Mouse (Mus musculus) cerebellum, adult 2 months (tissue): ENCODE measurements around the gene Hsd3b7. TPM values are rescaled to one million over a fixed set of nuclear protein-coding genes. Genes with fewer than 3 reads are reported as not detected.

ENCODE experiments used
- DNase-seq, 2 experiments: peaks; one replicate each; pipeline ENCODE4 v3.0.0; 2021
- H3K27ac ChIP-seq: fragments of 200-500 bp; 2 replicates; pipeline ENCODE4 v1.5.1; 2012; ENCODE audit warnings: low read length, control low read depth, inconsistent platforms; ENCODE audit not compliant: insufficient read depth
- H3K27me3 ChIP-seq: fragments of 200-500 bp; 2 replicates; pipeline ENCODE4 v1.6.1; 2012; ENCODE audit warnings: inconsistent platforms, mild to moderate bottlenecking, low read length, moderate library complexity; ENCODE audit not compliant: control insufficient read depth, insufficient read depth
- H3K4me1 ChIP-seq: fragments of 200-500 bp; 2 replicates; pipeline ENCODE4 v1.6.1; 2011; ENCODE audit warnings: low read length; ENCODE audit not compliant: control insufficient read depth, insufficient read depth
- H3K4me3 ChIP-seq: fragments of 200-500 bp; replicated peaks from 2 replicates; pipeline ENCODE3; 2011; ENCODE audit warnings: mild to moderate bottlenecking, low read depth, low read length, control low read depth; ENCODE audit not compliant: insufficient read depth
- CTCF ChIP-seq: fragments of 200-500 bp; IDR thresholded peaks from 2 replicates; pipeline ENCODE4 v1.5.1; 2011; ENCODE audit warnings: low read depth, mild to moderate bottlenecking, control low read depth, low read length, moderate library complexity, borderline replicate concordance; ENCODE audit not compliant: insufficient read depth
- POLR2A ChIP-seq: fragments of 200-500 bp; IDR thresholded peaks from 2 replicates; pipeline ENCODE4 v1.6.1; 2011; ENCODE audit warnings: low read length, control low read depth, borderline replicate concordance; ENCODE audit not compliant: insufficient read depth
- WGBS: fragments of 180-500 bp; shearing (Covaris S2); methylation state at CpG from one replicate; pipeline ENCODE4 v1.1.7; 2018; 5-methylcytosine and 5-hydroxymethylcytosine counted together
- polyA plus RNA-seq: library from polyadenylated mRNA; depleted of rRNA; stranded (reverse); fragments of >200 nt; gene quantifications from 2 replicates; pipeline ENCODE4 v1.2.3, GENCODE M21; 2012; rRNA removed

Hsd3b7 gene
- polyA plus RNA-seq, 1 experiment, result 30.4 TPM

- 2% methylated on average over 46 of the region's 46 CpGs for WGBS
- H3K4me3 ChIP-seq, result peak overlapping the region; percentile 91
- peak overlapping the region; percentile 97 for H3K27ac ChIP-seq
- DNase-seq, result peak; percentile 94 to 95
- no peaks in the 10 kb centered on the region for H3K27me3 ChIP-seq
- peak; percentile 63; the same call in 1 of the 2 replicates for TF ChIP-seq POLR2A
- TF ChIP-seq CTCF, result no peak
- H3K4me1 ChIP-seq, result peaks cover 12% of the 10 kb centered on the region; the same call in 1 of the 2 replicates
Measured at GRCm38 (mm10) chr7:127841340-127842000, 41.1 kb downstream of the Hsd3b7 start.

- peak; percentile 77; the same call in 1 of the 2 replicates for TF ChIP-seq POLR2A
- TF ChIP-seq CTCF, result no peak
- peak overlapping the region; percentile 87 for H3K27ac ChIP-seq
- H3K27me3 ChIP-seq, result no peaks in the 10 kb centered on the region
- peaks cover 6% of the 10 kb centered on the region; the same call in 1 of the 2 replicates for H3K4me1 ChIP-seq
- peak; percentile 87 to 88 for DNase-seq
- H3K4me3 ChIP-seq, result peak overlapping the region; percentile 91
- WGBS, result under 1% methylated on average over 40 of the region's 40 CpGs
Measured at GRCm38 (mm10) chr7:127842001-127842718, 41.8 kb downstream of the Hsd3b7 start.

DNA sequence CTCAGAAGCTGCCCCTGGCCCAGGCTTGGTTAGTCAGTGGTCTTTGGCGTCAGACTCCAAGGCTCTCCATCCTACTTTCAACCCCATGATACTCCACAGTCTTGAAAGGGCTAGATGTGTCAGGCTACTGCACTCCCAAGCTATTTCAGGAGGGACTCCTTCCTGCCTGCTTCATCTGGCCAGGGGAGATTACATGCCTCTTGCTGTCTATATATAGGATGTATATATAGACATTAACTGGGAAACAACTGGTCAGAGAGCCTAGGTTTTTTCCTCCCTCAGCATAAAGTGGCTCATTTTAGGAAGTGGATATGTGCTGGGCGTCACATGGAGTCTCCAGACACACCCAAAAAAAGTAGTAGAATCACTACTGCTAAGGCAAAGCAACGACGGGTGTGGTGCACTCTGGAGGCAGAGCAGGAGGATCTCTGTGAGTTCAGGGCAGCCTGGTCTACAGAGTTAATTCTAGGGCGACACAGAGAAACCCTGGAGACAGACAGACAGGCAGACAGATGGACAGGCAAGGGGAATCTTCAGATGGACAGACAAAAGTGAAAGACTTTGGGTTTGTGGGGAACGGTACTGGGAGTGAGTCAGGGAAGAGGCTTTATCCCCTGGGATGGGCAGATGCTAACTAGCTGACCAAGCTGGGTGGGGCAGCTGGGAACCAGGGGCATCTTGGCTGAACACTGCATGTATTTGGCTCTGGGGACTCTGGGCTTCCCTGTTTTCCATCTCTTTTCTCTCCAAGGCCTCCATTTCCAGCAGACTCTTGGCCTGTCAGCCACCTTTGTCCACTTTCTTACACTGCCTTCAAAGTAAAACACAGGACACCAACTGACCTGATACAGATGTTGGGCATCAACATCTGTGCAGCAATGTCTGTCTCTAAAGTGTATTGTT, 49.8 kb downstream of the Hsd3b7 start:
- H3K4me3 ChIP-seq, result no peak overlapping the region
- no peak for DNase-seq
- 71% methylated on average over 6 of the region's 6 CpGs for WGBS

GRCm38 (mm10) chr7:127850906-127851305, 50.5 kb downstream of the Hsd3b7 start:
- Histone ChIP-seq H3K4me1 (no peaks in the 10 kb centered on the region), H3K4me3 (no peak overlapping the region), H3K27me3 (no peaks in the 10 kb centered on the region), H3K27ac (no peak overlapping the region)
- 68% methylated on average over 5 of the region's 5 CpGs for WGBS
- no peak for DNase-seq
- no peak for TF ChIP-seq CTCF
- no peak for TF ChIP-seq POLR2A

More for the DNA sequence above, 49.8 kb downstream of the Hsd3b7 start:
- Histone ChIP-seq H3K4me1 (no peaks in the 10 kb centered on the region), H3K27ac (no peak overlapping the region), H3K27me3 (no peaks in the 10 kb centered on the region)
- TF ChIP-seq POLR2A, result no peak
- TF ChIP-seq CTCF, result no peak

Other genes with a start within 250 kb of the Hsd3b7 start
- gene Tmem265, start 239.2 kb upstream of the Hsd3b7 start, polyA plus RNA-seq, result not detected in 2 replicates
- gene Phkg2, start 227.3 kb upstream of the Hsd3b7 start, polyA plus RNA-seq, result 159 and 161 TPM in 2 replicates
- gene Ccdc189, start 212.0 kb upstream of the Hsd3b7 start, polyA plus RNA-seq, result 10.1 and 12.2 TPM in 2 replicates
- gene Rnf40, start 211.8 kb upstream of the Hsd3b7 start, polyA plus RNA-seq, result 53.7 and 56.2 TPM in 2 replicates
- 22.4 and 22.7 TPM in 2 replicates for gene Zfp629, start 184.8 kb upstream of the Hsd3b7 start, polyA plus RNA-seq
- gene Bcl7c, start 91.7 kb upstream of the Hsd3b7 start, polyA plus RNA-seq, result 33.3 and 36.1 TPM in 2 replicates
- gene Ctf1, start 87.9 kb upstream of the Hsd3b7 start, polyA plus RNA-seq, result 6.4 and 6.5 TPM in 2 replicates
- gene Ctf2, start 68.4 kb upstream of the Hsd3b7 start, polyA plus RNA-seq, result not detected in 2 replicates
- gene Fbxl19, start 56.1 kb upstream of the Hsd3b7 start, polyA plus RNA-seq, result 35.2 and 37.8 TPM in 2 replicates
- gene Orai3, start 30.8 kb upstream of the Hsd3b7 start, polyA plus RNA-seq, result 24.1 and 26.1 TPM in 2 replicates
- 23.1 and 25.5 TPM in 2 replicates for gene Setd1a, start 23.9 kb upstream of the Hsd3b7 start, polyA plus RNA-seq
- gene Gm49388, start 15.0 kb upstream of the Hsd3b7 start, polyA plus RNA-seq, result 0.46 and 0.47 TPM in 2 replicates
- gene Stx4a, start 23.7 kb downstream of the Hsd3b7 start, polyA plus RNA-seq, result 127 and 153 TPM in 2 replicates
- 452 and 453 TPM in 2 replicates for gene Stx1b, start 23.9 kb downstream of the Hsd3b7 start, polyA plus RNA-seq
- gene Zfp646, start 75.6 kb downstream of the Hsd3b7 start, polyA plus RNA-seq, result 17.8 and 18.8 TPM in 2 replicates
- 10.9 TPM in 2 replicates for gene Zfp668, start 76.2 kb downstream of the Hsd3b7 start, polyA plus RNA-seq
- 5.3 and 6.3 TPM in 2 replicates for gene Prss53, start 90.4 kb downstream of the Hsd3b7 start, polyA plus RNA-seq
- not detected in 2 replicates for gene Gm21974, start 94.8 kb downstream of the Hsd3b7 start, polyA plus RNA-seq
- gene Vkorc1, start 95.0 kb downstream of the Hsd3b7 start, polyA plus RNA-seq, result 61.5 and 63.1 TPM in 2 replicates
- 69.7 and 71.5 TPM in 2 replicates for gene Bckdk, start 103.5 kb downstream of the Hsd3b7 start, polyA plus RNA-seq
- gene Kat8, start 111.9 kb downstream of the Hsd3b7 start, polyA plus RNA-seq, result 49.1 and 50.0 TPM in 2 replicates
- 0.06 and 0.08 TPM in 2 replicates for gene Prss8, start 129.5 kb downstream of the Hsd3b7 start, polyA plus RNA-seq
- 15.9 and 18.9 TPM in 2 replicates for gene Prss36, start 146.1 kb downstream of the Hsd3b7 start, polyA plus RNA-seq
- gene Fus, start 166.9 kb downstream of the Hsd3b7 start, polyA plus RNA-seq, result 451 and 486 TPM in 2 replicates
- 3.9 and 5.1 TPM in 2 replicates for gene Pycard, start 193.3 kb downstream of the Hsd3b7 start, polyA plus RNA-seq
- gene Trim72, start 203.3 kb downstream of the Hsd3b7 start, polyA plus RNA-seq, result 2.1 and 2.3 TPM in 2 replicates